Mouse (Mus musculus): ENCODE results near the gene Plxna2.

Gene Plxna2

GRCm38 (mm10) chr1:194704171-194704855 is 86.3 kb downstream of the Plxna2 start:
- no peak for DNase-seq (ENCODE audit: low read depth, low spot score)

- DNase-seq (ENCODE audit: low read depth, low spot score), result no peak
These were observed 88.5 kb downstream of the Plxna2 start for GRCm38 (mm10) chr1:194706566-194706965.

- no peak for DNase-seq (ENCODE audit: low read depth, low spot score)
These were observed 94.4 kb downstream of the Plxna2 start for GRCm38 (mm10) chr1:194712373-194712772.

- no peak for DNase-seq (ENCODE audit: low read depth, low spot score)
These were observed 96.4 kb downstream of the Plxna2 start for GRCm38 (mm10) chr1:194714138-194715031.

- DNase-seq (ENCODE audit: low read depth, low spot score), result peak; percentile 58
These were observed 99.4 kb downstream of the Plxna2 start for GRCm38 (mm10) chr1:194717451-194717874.

GRCm38 (mm10) chr1:194720406-194720805 is 102.4 kb downstream of the Plxna2 start:
- DNase-seq (ENCODE audit: low read depth, low spot score), result peak; percentile 31

- DNase-seq (ENCODE audit: low read depth, low spot score), result no peak
These were observed 103.2 kb downstream of the Plxna2 start for GRCm38 (mm10) chr1:194721260-194721659.

- peak; percentile 87 for DNase-seq (ENCODE audit: low read depth, low spot score)
These were observed 104.3 kb downstream of the Plxna2 start for GRCm38 (mm10) chr1:194722329-194722728.

- peak; percentile 67 for DNase-seq (ENCODE audit: low read depth, low spot score)
These were observed 116.8 kb downstream of the Plxna2 start for GRCm38 (mm10) chr1:194734836-194735235.

- no peak for DNase-seq (ENCODE audit: low read depth, low spot score)
These were observed 121.9 kb downstream of the Plxna2 start for GRCm38 (mm10) chr1:194739894-194740293.

GRCm38 (mm10) chr1:194742901-194743422 is 124.9 kb downstream of the Plxna2 start:
- DNase-seq (ENCODE audit: low read depth, low spot score), result no peak

GRCm38 (mm10) chr1:194745177-194745934 is 127.3 kb downstream of the Plxna2 start:
- peak; percentile 50 for DNase-seq (ENCODE audit: low read depth, low spot score)

- peak; percentile 61 for DNase-seq (ENCODE audit: low read depth, low spot score)
These were observed 128.6 kb downstream of the Plxna2 start for GRCm38 (mm10) chr1:194746332-194747249.

- DNase-seq (ENCODE audit: low read depth, low spot score), result no peak
These were observed 129.2 kb downstream of the Plxna2 start for GRCm38 (mm10) chr1:194747258-194747657.

- DNase-seq (ENCODE audit: low read depth, low spot score), result peak; percentile 67
These were observed 135.2 kb downstream of the Plxna2 start for GRCm38 (mm10) chr1:194753168-194753567.

- no peak for DNase-seq (ENCODE audit: low read depth, low spot score)
These were observed 138.0 kb downstream of the Plxna2 start for GRCm38 (mm10) chr1:194756001-194756400.

- no peak for DNase-seq (ENCODE audit: low read depth, low spot score)
These were observed 138.4 kb downstream of the Plxna2 start for GRCm38 (mm10) chr1:194756409-194756808.

GRCm38 (mm10) chr1:194756863-194757262 is 138.8 kb downstream of the Plxna2 start:
- DNase-seq (ENCODE audit: low read depth, low spot score), result no peak

- DNase-seq (ENCODE audit: low read depth, low spot score), result peak; percentile 80
These were observed 143.6 kb downstream of the Plxna2 start for GRCm38 (mm10) chr1:194761432-194762212.

- DNase-seq (ENCODE audit: low read depth, low spot score), result no peak
These were observed 144.9 kb downstream of the Plxna2 start for GRCm38 (mm10) chr1:194762896-194763295.
